Mouse (Mus musculus) lung, postnatal 0 days (tissue): ENCODE results near the gene Hist1h3h.

Experiments
- CTCF ChIP-seq: IDR thresholded peaks from 2 replicates; pipeline ENCODE4 v1.5.1; 2016; ENCODE audit warnings: antibody characterized with exemption, mild to moderate bottlenecking
- EP300 ChIP-seq: IDR thresholded peaks from 2 replicates; pipeline ENCODE4 v1.6.1; 2016; ENCODE audit warnings: antibody characterized with exemption, mild to moderate bottlenecking, control low read depth

GRCm38 (mm10) chr13:21749387-21750158 is 32.1 kb downstream of the Hist1h3h start:
- no peak for TF ChIP-seq EP300
- no peak for TF ChIP-seq CTCF
